Mouse (Mus musculus) stomach, embryonic 16.5 days (tissue): ENCODE data around the gene Plcg2. TPM values are rescaled to one million over a fixed set of nuclear protein-coding genes. Genes with fewer than 3 reads are reported as not detected.

Experiments used
- ATAC-seq: fragments of 200-750 bp; cut with Nextera tagmentation; 2 replicates; pipeline ENCODE4 v1.8.0; 2017; ENCODE audit warnings: moderate number of reproducible peaks, moderate TSS enrichment; ENCODE audit not compliant: insufficient read depth, low FRiP score
- H3K27ac ChIP-seq: fragments of 300-500 bp; sonication (generic); 2 replicates; pipeline ENCODE4 v1.5.1; 2014; ENCODE audit warnings: low read length
- H3K27me3 ChIP-seq: fragments of 300-500 bp; sonication (generic); 2 replicates; pipeline ENCODE4 v1.6.1; 2014; ENCODE audit warnings: low read length, control low read depth, mixed read lengths; ENCODE audit not compliant: control insufficient read depth, insufficient read depth
- H3K36me3 ChIP-seq: fragments of 300-500 bp; sonication (generic); 2 replicates; pipeline ENCODE4 v1.6.1; 2014; ENCODE audit warnings: low read length; ENCODE audit not compliant: control insufficient read depth, insufficient read depth
- H3K4me1 ChIP-seq: fragments of 300-500 bp; sonication (generic); 2 replicates; pipeline ENCODE4 v1.6.1; 2014; ENCODE audit warnings: low read length, control low read depth, mixed read lengths; ENCODE audit not compliant: control insufficient read depth, insufficient read depth
- H3K4me2 ChIP-seq: fragments of 300-500 bp; sonication (generic); 2 replicates; pipeline ENCODE4 v1.6.1; 2014; ENCODE audit warnings: low read depth, low read length, mixed read lengths
- H3K4me3 ChIP-seq: fragments of 300-500 bp; sonication (generic); replicated peaks from 2 replicates; pipeline ENCODE4 v1.5.1; 2014; ENCODE audit warnings: mild to moderate bottlenecking, low read length
- H3K9ac ChIP-seq: fragments of 300-500 bp; sonication (generic); 2 replicates; pipeline ENCODE4 v1.6.1; 2014; ENCODE audit warnings: low read length
- H3K9me3 ChIP-seq: fragments of 300-500 bp; sonication (generic); replicated peaks from 2 replicates; pipeline ENCODE4 v1.6.1; 2016; ENCODE audit warnings: low read length, control low read depth; ENCODE audit not compliant: control insufficient read depth
- WGBS: fragments of 180-500 bp; shearing (Covaris S2); extraction: QIAGEN DNeasy Blood & Tissue Kit; methylation state at CpG from one replicate; pipeline ENCODE4 v1.1.7; 2014; 5-methylcytosine and 5-hydroxymethylcytosine counted together
- polyA plus RNA-seq: library from polyadenylated mRNA; unstranded; fragments of >200 nt; fragmentation: Nextera tagmentation; extraction: Ambion mirVana; gene quantifications from 2 replicates; pipeline ENCODE4 v1.2.1, GENCODE M21; 2015

Plcg2 gene
- polyA plus RNA-seq, 1 experiment from 2014 or later: 5.2 TPM

GRCm38 (mm10) chr8:117548453-117548852, 50.4 kb downstream of the Plcg2 start:
- Histone ChIP-seq H3K9me3 (no peaks in the 10 kb centered on the region), H3K36me3 (no peaks in the 10 kb centered on the region), H3K27ac (no peak overlapping the region), H3K4me3 (no peak overlapping the region), H3K9ac (no peak overlapping the region), H3K27me3 (no peaks in the 10 kb centered on the region), H3K4me1 (no peaks in the 10 kb centered on the region), H3K4me2 (no peak overlapping the region)
- WGBS: 74% methylated on average over 4 of the region's 4 CpGs
- no peak for ATAC-seq

GRCm38 (mm10) chr8:117550529-117550928, 52.4 kb downstream of the Plcg2 start:
- no peaks in the 10 kb centered on the region for H3K9me3 ChIP-seq
- WGBS: 85% methylated on average over 5 of the region's 5 CpGs
- H3K36me3 ChIP-seq: no peaks in the 10 kb centered on the region
- H3K9ac ChIP-seq: no peak overlapping the region
- no peak overlapping the region for H3K27ac ChIP-seq
- H3K4me3 ChIP-seq: no peak overlapping the region
- no peaks in the 10 kb centered on the region for H3K4me1 ChIP-seq
- no peak overlapping the region for H3K4me2 ChIP-seq
- no peak for ATAC-seq
- no peaks in the 10 kb centered on the region for H3K27me3 ChIP-seq

- Histone ChIP-seq H3K4me1 (no peaks in the 10 kb centered on the region), H3K9ac (no peak overlapping the region), H3K4me3 (no peak overlapping the region), H3K9me3 (no peaks in the 10 kb centered on the region), H3K27ac (no peak overlapping the region), H3K4me2 (no peak overlapping the region), H3K36me3 (no peaks in the 10 kb centered on the region), H3K27me3 (no peaks in the 10 kb centered on the region)
- no peak for ATAC-seq
- 56% methylated on average over 4 of the region's 4 CpGs for WGBS
Measured at GRCm38 (mm10) chr8:117561014-117561413, 62.9 kb downstream of the Plcg2 start.

- no peaks in the 10 kb centered on the region for H3K36me3 ChIP-seq
- H3K4me3 ChIP-seq: peak overlapping the region; percentile 22
- WGBS: 14% methylated on average over 17 of the region's 17 CpGs
- H3K9me3 ChIP-seq: no peaks in the 10 kb centered on the region
- ATAC-seq: peak; percentile 53; the same call in 1 of the 2 replicates
- no peaks in the 10 kb centered on the region for H3K4me1 ChIP-seq
- H3K27me3 ChIP-seq: no peaks in the 10 kb centered on the region
- H3K27ac ChIP-seq: no peak overlapping the region
- peak overlapping the region; percentile 16; the same call in 1 of the 2 replicates for H3K9ac ChIP-seq
- H3K4me2 ChIP-seq: peak overlapping the region; percentile 47
Measured at GRCm38 (mm10) chr8:117561735-117562361, 63.8 kb downstream of the Plcg2 start.

GRCm38 (mm10) chr8:117562445-117563014, 64.4 kb downstream of the Plcg2 start:
- 33% methylated on average over 16 of the region's 16 CpGs for WGBS
- H3K9ac ChIP-seq: no peak overlapping the region
- no peak for ATAC-seq
- H3K4me1 ChIP-seq: no peaks in the 10 kb centered on the region
- H3K9me3 ChIP-seq: no peaks in the 10 kb centered on the region
- H3K27ac ChIP-seq: no peak overlapping the region
- peak overlapping the region; percentile 47 for H3K4me2 ChIP-seq
- peak overlapping the region; percentile 22 for H3K4me3 ChIP-seq
- no peaks in the 10 kb centered on the region for H3K36me3 ChIP-seq
- no peaks in the 10 kb centered on the region for H3K27me3 ChIP-seq

- Histone ChIP-seq H3K4me2 (no peak overlapping the region), H3K27me3 (no peaks in the 10 kb centered on the region), H3K4me1 (no peaks in the 10 kb centered on the region), H3K9ac (no peak overlapping the region), H3K9me3 (no peaks in the 10 kb centered on the region), H3K4me3 (no peak overlapping the region), H3K27ac (no peak overlapping the region), H3K36me3 (no peaks in the 10 kb centered on the region)
- WGBS: 19% methylated on average over 5 of the region's 5 CpGs
- 0 out of 2 replicates have a peak, but pooled peaks have one; percentile 50 for ATAC-seq
Measured at GRCm38 (mm10) chr8:117569409-117569808, 71.3 kb downstream of the Plcg2 start.

GRCm38 (mm10) chr8:117576291-117576785, 78.2 kb downstream of the Plcg2 start:
- Histone ChIP-seq H3K9me3 (no peaks in the 10 kb centered on the region), H3K27ac (no peak overlapping the region), H3K4me1 (no peaks in the 10 kb centered on the region), H3K4me2 (no peak overlapping the region), H3K4me3 (no peak overlapping the region), H3K36me3 (no peaks in the 10 kb centered on the region), H3K9ac (no peak overlapping the region), H3K27me3 (no peaks in the 10 kb centered on the region)
- ATAC-seq: no peak
- 63% methylated on average over 9 of the region's 9 CpGs for WGBS

GRCm38 (mm10) chr8:117577059-117577458, 79.0 kb downstream of the Plcg2 start:
- Histone ChIP-seq H3K27ac (no peak overlapping the region), H3K27me3 (no peaks in the 10 kb centered on the region), H3K4me2 (no peak overlapping the region), H3K4me3 (no peak overlapping the region), H3K36me3 (no peaks in the 10 kb centered on the region), H3K4me1 (no peaks in the 10 kb centered on the region), H3K9ac (no peak overlapping the region), H3K9me3 (no peaks in the 10 kb centered on the region)
- WGBS: 63% methylated on average over 6 of the region's 6 CpGs
- 0 out of 2 replicates have a peak, but pooled peaks have one; percentile 22 for ATAC-seq

- H3K27ac ChIP-seq: no peak overlapping the region
- H3K4me3 ChIP-seq: no peak overlapping the region
- no peak overlapping the region for H3K4me2 ChIP-seq
- no peaks in the 10 kb centered on the region for H3K4me1 ChIP-seq
- H3K36me3 ChIP-seq: no peaks in the 10 kb centered on the region
- peaks cover 3% of the 10 kb centered on the region; the same call in 1 of the 2 replicates for H3K9me3 ChIP-seq
- H3K9ac ChIP-seq: no peak overlapping the region
- no peak for ATAC-seq
- 63% methylated on average over 10 of the region's 10 CpGs for WGBS
- H3K27me3 ChIP-seq: no peaks in the 10 kb centered on the region
Measured at GRCm38 (mm10) chr8:117577883-117578282, 79.8 kb downstream of the Plcg2 start.
